Mouse (Mus musculus): ENCODE data around the gene Kcnn3. TPM values are rescaled to one million over a fixed set of nuclear protein-coding genes. Genes with fewer than 3 reads are reported as not detected.

Gene Kcnn3
- polyA plus RNA-seq, 1 experiment = 2.4 TPM

DNA sequence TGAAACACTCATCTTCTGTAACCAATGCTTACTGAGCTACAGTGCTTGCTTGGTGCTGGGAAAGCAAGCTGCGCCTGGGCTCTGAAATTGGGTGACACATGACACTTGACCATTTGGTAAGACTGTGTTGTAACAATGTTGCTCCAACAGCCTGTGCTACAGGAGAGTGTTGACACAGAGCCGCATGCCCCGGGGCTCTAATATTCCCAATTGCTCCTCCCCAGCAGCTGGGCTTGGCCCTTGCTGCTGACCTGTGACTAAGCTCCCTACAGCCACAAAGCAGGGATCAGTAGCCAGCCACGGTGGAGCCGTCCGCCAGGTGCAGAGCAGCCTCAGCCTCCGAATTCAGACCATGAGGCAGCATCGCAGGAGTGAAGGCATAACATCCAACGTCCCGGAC lies 58.8 kb downstream of the Kcnn3 start:
- no peak for DNase-seq
- no peak for TF ChIP-seq POLR2A (IDR thresholded peaks at IDR 0.05; ENCODE audit: control insufficient read depth, extremely low read depth, insufficient read depth, low read length, poor library complexity)
- no peak for TF ChIP-seq CTCF (IDR thresholded peaks at IDR 0.05; ENCODE audit: borderline replicate concordance, control insufficient read depth, extremely low read depth, insufficient read depth, low read length, poor library complexity)
- H3K36me3 ChIP-seq (ENCODE audit: control insufficient read depth, insufficient read depth, low read length) = no peaks in the 10 kb centered on the region
- H3K4me3 ChIP-seq (ENCODE audit: control insufficient read depth, insufficient read depth, low read length) = no peak overlapping the region
- no peaks in the 10 kb centered on the region for H3K4me1 ChIP-seq (replicated peaks; ENCODE audit: control insufficient read depth, insufficient read depth, low read length)
- H3K27ac ChIP-seq (ENCODE audit: control insufficient read depth, insufficient read depth, low read length) = no peak overlapping the region
- WGBS = 85% methylated on average over 10 of the region's 10 CpGs
- no peaks in the 10 kb centered on the region for H3K27me3 ChIP-seq (ENCODE audit: control insufficient read depth, insufficient read depth, low read length)

DNA sequence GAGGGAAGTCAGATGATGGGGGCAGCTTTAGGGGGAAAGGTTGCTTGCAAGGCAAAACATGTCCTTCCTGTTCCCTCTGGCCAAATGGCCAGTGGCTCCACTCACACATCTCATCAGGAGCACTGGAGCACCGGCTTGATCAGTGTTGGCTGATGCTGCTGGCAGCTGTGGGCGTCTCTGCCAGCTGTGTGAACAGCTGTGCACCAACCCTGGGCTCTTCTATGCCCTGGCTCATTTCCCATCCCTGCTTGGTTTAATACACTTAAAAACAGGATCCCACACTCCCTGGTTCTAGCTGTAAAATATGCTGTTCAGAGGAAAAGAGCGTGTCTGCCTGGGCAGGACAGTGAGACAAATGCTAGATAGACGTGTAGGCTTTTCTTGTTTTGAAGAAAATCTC lies 64.3 kb downstream of the Kcnn3 start:
- no peak for TF ChIP-seq POLR2A (IDR thresholded peaks at IDR 0.05; ENCODE audit: control insufficient read depth, extremely low read depth, insufficient read depth, low read length, poor library complexity)
- TF ChIP-seq CTCF (IDR thresholded peaks at IDR 0.05; ENCODE audit: borderline replicate concordance, control insufficient read depth, extremely low read depth, insufficient read depth, low read length, poor library complexity) = no peak
- Histone ChIP-seq H3K36me3 (ENCODE audit: control insufficient read depth, insufficient read depth, low read length) (no peaks in the 10 kb centered on the region), H3K4me3 (ENCODE audit: control insufficient read depth, insufficient read depth, low read length) (no peak overlapping the region), H3K27me3 (ENCODE audit: control insufficient read depth, insufficient read depth, low read length) (no peaks in the 10 kb centered on the region), H3K4me1 (replicated peaks; ENCODE audit: control insufficient read depth, insufficient read depth, low read length) (0 out of 2 replicates have a peak, but pooled peaks cover 4% of the 10 kb centered on the region), H3K27ac (ENCODE audit: control insufficient read depth, insufficient read depth, low read length) (no peak overlapping the region)
- no peak for DNase-seq
- 77% methylated on average over 4 of the region's 4 CpGs for WGBS

DNA sequence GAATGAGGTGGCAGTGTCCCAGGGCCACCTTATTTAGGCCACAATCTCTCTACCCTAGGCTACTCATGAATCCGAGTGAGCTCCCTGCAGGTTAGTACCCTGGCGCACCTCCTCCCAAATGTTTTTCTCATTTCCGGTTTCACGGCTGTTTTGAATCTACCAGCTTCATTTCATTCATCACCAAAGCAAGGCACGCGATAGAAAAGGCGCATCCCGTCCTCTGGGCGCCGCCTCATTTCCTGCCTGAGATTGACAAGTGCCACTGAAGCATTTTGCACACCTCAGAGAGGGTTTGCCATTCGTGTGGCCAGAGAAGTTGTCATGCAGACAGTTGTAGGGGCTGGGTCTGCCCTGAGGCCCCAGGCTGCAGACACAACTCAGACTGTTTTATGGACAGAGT lies 68.5 kb downstream of the Kcnn3 start:
- DNase-seq = peak; percentile 55
- no peak for TF ChIP-seq CTCF (IDR thresholded peaks at IDR 0.05; ENCODE audit: borderline replicate concordance, control insufficient read depth, extremely low read depth, insufficient read depth, low read length, poor library complexity)
- no peak for TF ChIP-seq POLR2A (IDR thresholded peaks at IDR 0.05; ENCODE audit: control insufficient read depth, extremely low read depth, insufficient read depth, low read length, poor library complexity)
- H3K27ac ChIP-seq (ENCODE audit: control insufficient read depth, insufficient read depth, low read length) = no peak overlapping the region
- H3K4me3 ChIP-seq (ENCODE audit: control insufficient read depth, insufficient read depth, low read length) = no peak overlapping the region
- H3K36me3 ChIP-seq (ENCODE audit: control insufficient read depth, insufficient read depth, low read length) = no peaks in the 10 kb centered on the region
- 0 out of 2 replicates have a peak, but pooled peaks cover 4% of the 10 kb centered on the region for H3K4me1 ChIP-seq (replicated peaks; ENCODE audit: control insufficient read depth, insufficient read depth, low read length)
- WGBS = 74% methylated on average over 11 of the region's 11 CpGs
- H3K27me3 ChIP-seq (ENCODE audit: control insufficient read depth, insufficient read depth, low read length) = no peaks in the 10 kb centered on the region

DNA sequence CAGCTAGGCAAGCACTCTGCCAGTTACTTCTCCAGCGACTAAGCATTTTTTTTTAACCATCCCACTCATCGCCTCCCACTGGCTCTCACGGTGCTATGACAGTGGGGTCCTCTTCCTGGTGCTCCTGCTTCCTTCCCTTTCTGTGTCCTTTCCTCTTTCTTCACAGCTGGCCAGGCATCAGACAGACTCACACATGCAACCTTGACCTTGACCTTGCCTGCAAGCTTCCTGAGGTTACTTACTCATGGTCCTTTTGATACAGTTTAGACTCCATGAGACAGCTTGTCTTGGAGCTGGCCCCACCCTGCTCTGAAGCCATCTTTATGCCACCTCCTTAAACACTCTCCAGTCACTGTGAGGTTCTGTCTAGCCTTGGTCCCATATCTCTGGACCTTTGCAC lies 69.4 kb downstream of the Kcnn3 start:
- H3K4me1 ChIP-seq (replicated peaks; ENCODE audit: control insufficient read depth, insufficient read depth, low read length) = 0 out of 2 replicates have a peak, but pooled peaks cover 4% of the 10 kb centered on the region
- WGBS = 38% methylated on average over 3 of the region's 3 CpGs
- no peaks in the 10 kb centered on the region for H3K36me3 ChIP-seq (ENCODE audit: control insufficient read depth, insufficient read depth, low read length)
- TF ChIP-seq POLR2A (IDR thresholded peaks at IDR 0.05; ENCODE audit: control insufficient read depth, extremely low read depth, insufficient read depth, low read length, poor library complexity) = no peak
- TF ChIP-seq CTCF (IDR thresholded peaks at IDR 0.05; ENCODE audit: borderline replicate concordance, control insufficient read depth, extremely low read depth, insufficient read depth, low read length, poor library complexity) = no peak
- H3K4me3 ChIP-seq (ENCODE audit: control insufficient read depth, insufficient read depth, low read length) = no peak overlapping the region
- DNase-seq = no peak
- no peaks in the 10 kb centered on the region for H3K27me3 ChIP-seq (ENCODE audit: control insufficient read depth, insufficient read depth, low read length)
- no peak overlapping the region for H3K27ac ChIP-seq (ENCODE audit: control insufficient read depth, insufficient read depth, low read length)

DNA sequence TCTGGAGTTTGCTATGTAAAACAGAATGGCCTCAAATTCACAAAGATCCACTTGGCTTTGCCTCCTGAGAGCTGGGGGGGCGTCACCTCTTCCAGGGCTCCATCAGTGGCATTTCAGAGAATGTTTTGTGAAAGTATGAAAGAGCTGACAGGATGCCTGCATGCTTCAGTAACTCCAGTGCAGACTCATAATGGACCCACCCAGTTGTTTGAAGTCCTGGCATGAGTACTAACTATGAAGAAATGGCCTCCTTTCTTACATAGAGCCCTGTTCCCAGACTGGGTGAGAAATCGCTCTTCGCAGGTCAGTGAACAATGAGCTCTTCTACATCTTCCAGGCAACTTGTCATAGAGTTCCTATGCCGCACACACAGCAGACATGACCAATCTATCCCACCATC lies 70.4 kb downstream of the Kcnn3 start:
- no peak for DNase-seq
- WGBS = 95% methylated on average over 4 of the region's 4 CpGs

DNA sequence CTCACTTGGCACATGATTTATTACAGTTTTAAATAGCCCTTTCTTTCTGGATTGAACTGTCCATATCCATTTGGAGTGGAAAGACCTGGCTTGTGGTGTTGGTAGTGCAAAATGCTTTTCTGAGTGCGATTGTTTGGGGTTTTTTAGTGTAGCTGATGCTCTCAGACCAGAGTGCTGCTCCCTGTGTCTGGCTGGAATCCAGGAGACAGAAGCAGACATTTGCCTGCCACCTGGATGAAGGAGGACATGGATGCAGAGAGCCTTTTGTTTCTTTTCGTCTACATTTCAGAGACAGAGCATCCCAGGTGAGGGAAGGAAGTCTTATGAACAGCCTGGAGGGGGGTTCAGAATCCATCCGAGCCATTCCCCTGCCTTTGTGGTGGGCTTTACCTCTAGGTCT lies 71.5 kb downstream of the Kcnn3 start:
- no peak overlapping the region for H3K27ac ChIP-seq (ENCODE audit: control insufficient read depth, insufficient read depth, low read length)
- no peaks in the 10 kb centered on the region for H3K36me3 ChIP-seq (ENCODE audit: control insufficient read depth, insufficient read depth, low read length)
- no peak overlapping the region for H3K4me3 ChIP-seq (ENCODE audit: control insufficient read depth, insufficient read depth, low read length)
- no peak for DNase-seq
- H3K27me3 ChIP-seq (ENCODE audit: control insufficient read depth, insufficient read depth, low read length) = no peaks in the 10 kb centered on the region
- no peak for TF ChIP-seq CTCF (IDR thresholded peaks at IDR 0.05; ENCODE audit: borderline replicate concordance, control insufficient read depth, extremely low read depth, insufficient read depth, low read length, poor library complexity)
- 0 out of 2 replicates have a peak, but pooled peaks cover 4% of the 10 kb centered on the region for H3K4me1 ChIP-seq (replicated peaks; ENCODE audit: control insufficient read depth, insufficient read depth, low read length)
- 85% methylated on average over 3 of the region's 3 CpGs for WGBS

More for the DNA sequence above, 70.4 kb downstream of the Kcnn3 start:
- TF ChIP-seq POLR2A (IDR thresholded peaks at IDR 0.05; ENCODE audit: control insufficient read depth, extremely low read depth, insufficient read depth, low read length, poor library complexity) = no peak
- TF ChIP-seq CTCF (IDR thresholded peaks at IDR 0.05; ENCODE audit: borderline replicate concordance, control insufficient read depth, extremely low read depth, insufficient read depth, low read length, poor library complexity) = no peak
- Histone ChIP-seq H3K4me1 (replicated peaks; ENCODE audit: control insufficient read depth, insufficient read depth, low read length) (0 out of 2 replicates have a peak, but pooled peaks cover 4% of the 10 kb centered on the region), H3K27ac (ENCODE audit: control insufficient read depth, insufficient read depth, low read length) (no peak overlapping the region), H3K36me3 (ENCODE audit: control insufficient read depth, insufficient read depth, low read length) (no peaks in the 10 kb centered on the region), H3K27me3 (ENCODE audit: control insufficient read depth, insufficient read depth, low read length) (no peaks in the 10 kb centered on the region), H3K4me3 (ENCODE audit: control insufficient read depth, insufficient read depth, low read length) (no peak overlapping the region)

DNA sequence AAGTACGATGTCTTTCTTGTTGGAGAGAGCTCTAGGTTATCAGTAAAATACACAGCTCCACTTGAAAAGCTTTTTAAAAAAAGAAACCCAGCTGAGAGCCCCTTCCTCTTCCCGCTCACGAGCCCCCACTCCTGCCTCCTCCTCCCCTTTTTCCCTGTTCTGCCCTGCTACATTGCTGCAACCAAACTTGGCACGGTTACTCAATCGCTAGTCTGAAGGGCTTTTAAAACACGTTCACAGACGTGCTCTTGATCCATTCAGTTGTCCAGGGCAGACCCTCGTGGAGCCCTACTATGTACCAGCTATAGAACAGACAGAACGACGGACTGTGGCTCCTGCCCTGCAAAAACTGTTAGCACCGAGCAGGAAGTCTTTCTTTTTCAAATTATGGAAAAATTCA lies 72.8 kb downstream of the Kcnn3 start:
- Histone ChIP-seq H3K36me3 (ENCODE audit: control insufficient read depth, insufficient read depth, low read length) (no peaks in the 10 kb centered on the region), H3K27ac (ENCODE audit: control insufficient read depth, insufficient read depth, low read length) (no peak overlapping the region), H3K27me3 (ENCODE audit: control insufficient read depth, insufficient read depth, low read length) (no peaks in the 10 kb centered on the region), H3K4me3 (ENCODE audit: control insufficient read depth, insufficient read depth, low read length) (no peak overlapping the region), H3K4me1 (replicated peaks; ENCODE audit: control insufficient read depth, insufficient read depth, low read length) (0 out of 2 replicates have a peak, but pooled peaks cover 4% of the 10 kb centered on the region)
- no peak for TF ChIP-seq CTCF (IDR thresholded peaks at IDR 0.05; ENCODE audit: borderline replicate concordance, control insufficient read depth, extremely low read depth, insufficient read depth, low read length, poor library complexity)
- TF ChIP-seq POLR2A (IDR thresholded peaks at IDR 0.05; ENCODE audit: control insufficient read depth, extremely low read depth, insufficient read depth, low read length, poor library complexity) = no peak
- no peak for DNase-seq
- WGBS = 58% methylated on average over 11 of the region's 11 CpGs
